Mouse (Mus musculus) cerebellum, adult 9-11 months (tissue): ENCODE results near the gene Tcl1b5.

ENCODE experiments used
- DNase-seq: peaks from one replicate; pipeline ENCODE4 v3.0.0; 2022

Gene Tcl1b5

GRCm38 (mm10) chr12:105209231-105209630, 33.1 kb downstream of the Tcl1b5 start:
- DNase-seq = no peak

- DNase-seq = no peak
Observed at GRCm38 (mm10) chr12:105217101-105217760, 41.1 kb downstream of the Tcl1b5 start.

- no peak for DNase-seq
Observed at GRCm38 (mm10) chr12:105222601-105223319, 46.6 kb downstream of the Tcl1b5 start, which contains the start of gene Tcl1. Gene Tcl1 (minus strand): TSS chr12:105222793.

- no peak for DNase-seq
Observed at GRCm38 (mm10) chr12:105224621-105225320, 48.6 kb downstream of the Tcl1b5 start.
